Mouse (Mus musculus) midbrain, embryonic 13.5 days (tissue): ENCODE results near the gene Col19a1. TPM values are rescaled to one million over a fixed set of nuclear protein-coding genes. Genes with fewer than 3 reads are reported as not detected.

Experiments
- ATAC-seq: fragments of 200-750 bp; cut with Nextera tagmentation; 2 replicates; pipeline ENCODE4 v1.8.0; 2017; ENCODE audit warnings: mild to moderate bottlenecking, moderate TSS enrichment, moderate library complexity
- H3K27ac ChIP-seq: fragments of 300-500 bp; sonication (generic); 2 replicates; pipeline ENCODE4 v1.5.1; 2015; ENCODE audit warnings: inconsistent platforms, mild to moderate bottlenecking, moderate library complexity
- H3K27me3 ChIP-seq: fragments of 300-500 bp; sonication (generic); 2 replicates; pipeline ENCODE4 v1.6.1; 2015; ENCODE audit warnings: mild to moderate bottlenecking, inconsistent platforms
- H3K36me3 ChIP-seq: fragments of 300-500 bp; sonication (generic); 2 replicates; pipeline ENCODE4 v1.6.1; 2015; ENCODE audit warnings: mild to moderate bottlenecking, inconsistent platforms
- H3K4me1 ChIP-seq: fragments of 300-500 bp; sonication (generic); replicated peaks from 2 replicates; pipeline ENCODE4 v1.6.1; 2015; ENCODE audit warnings: inconsistent platforms
- H3K4me2 ChIP-seq: fragments of 300-500 bp; sonication (generic); replicated peaks from 2 replicates; pipeline ENCODE4 v1.6.1; 2015; ENCODE audit warnings: moderate library complexity, mild to moderate bottlenecking, inconsistent platforms
- H3K4me3 ChIP-seq: fragments of 300-500 bp; sonication (generic); replicated peaks from 2 replicates; pipeline ENCODE4 v1.5.1; 2015; ENCODE audit warnings: mild to moderate bottlenecking, inconsistent platforms
- H3K9ac ChIP-seq: fragments of 300-500 bp; sonication (generic); replicated peaks from 2 replicates; pipeline ENCODE4 v1.6.1; 2015; ENCODE audit warnings: mild to moderate bottlenecking, inconsistent platforms
- H3K9me3 ChIP-seq: fragments of 300-500 bp; sonication (generic); 2 replicates; pipeline ENCODE4 v1.6.1; 2016; ENCODE audit warnings: mild to moderate bottlenecking, inconsistent platforms
- WGBS: fragments of 180-500 bp; shearing (Covaris S2); methylation state at CpG from one replicate; pipeline ENCODE4 v1.1.7; 2015; 5-methylcytosine and 5-hydroxymethylcytosine counted together
- polyA plus RNA-seq: library from polyadenylated mRNA; unstranded; fragments of >200 nt; fragmentation: Nextera tagmentation; extraction: Ambion mirVana; gene quantifications from 2 replicates; pipeline ENCODE4 v1.2.1, GENCODE M21; 2015

Gene Col19a1
- polyA plus RNA-seq, 1 experiment from 2014 or later: 0.86 TPM

- 86% methylated on average over 7 of the region's 7 CpGs for WGBS
- Histone ChIP-seq H3K4me3 (no peak overlapping the region), H3K4me1 (no peaks in the 10 kb centered on the region), H3K9me3 (no peaks in the 10 kb centered on the region), H3K36me3 (no peaks in the 10 kb centered on the region), H3K4me2 (no peak overlapping the region), H3K27me3 (no peaks in the 10 kb centered on the region), H3K27ac (no peak overlapping the region), H3K9ac (no peak overlapping the region)
- no peak for ATAC-seq
Observed at GRCm38 (mm10) chr1:24294979-24295942, 292.0 kb downstream of the Col19a1 start.

DNA sequence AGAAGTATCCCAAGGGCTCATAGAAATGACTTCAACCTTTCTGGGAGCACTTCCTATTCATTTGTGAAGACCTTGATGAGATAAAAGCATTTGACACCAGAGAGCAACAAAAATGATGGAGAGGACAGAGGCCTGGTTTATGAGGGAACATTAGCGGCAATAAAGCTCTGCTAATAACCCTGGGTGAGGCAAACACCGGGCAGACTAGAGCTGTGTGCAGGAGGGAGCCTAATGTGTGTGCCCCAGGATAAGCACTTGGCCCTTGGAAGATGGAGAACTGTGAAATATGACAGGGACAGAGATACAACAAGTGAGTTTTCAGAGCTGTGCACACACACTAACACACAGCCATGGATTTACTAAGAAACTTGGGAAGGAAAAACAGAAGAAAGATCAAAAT lies 294.8 kb downstream of the Col19a1 start:
- 85% methylated on average over 2 of the region's 2 CpGs for WGBS
- Histone ChIP-seq H3K36me3 (no peaks in the 10 kb centered on the region), H3K9me3 (no peaks in the 10 kb centered on the region), H3K4me1 (no peaks in the 10 kb centered on the region), H3K27me3 (no peaks in the 10 kb centered on the region), H3K4me3 (no peak overlapping the region), H3K4me2 (no peak overlapping the region), H3K9ac (no peak overlapping the region), H3K27ac (no peak overlapping the region)
- no peak for ATAC-seq

DNA sequence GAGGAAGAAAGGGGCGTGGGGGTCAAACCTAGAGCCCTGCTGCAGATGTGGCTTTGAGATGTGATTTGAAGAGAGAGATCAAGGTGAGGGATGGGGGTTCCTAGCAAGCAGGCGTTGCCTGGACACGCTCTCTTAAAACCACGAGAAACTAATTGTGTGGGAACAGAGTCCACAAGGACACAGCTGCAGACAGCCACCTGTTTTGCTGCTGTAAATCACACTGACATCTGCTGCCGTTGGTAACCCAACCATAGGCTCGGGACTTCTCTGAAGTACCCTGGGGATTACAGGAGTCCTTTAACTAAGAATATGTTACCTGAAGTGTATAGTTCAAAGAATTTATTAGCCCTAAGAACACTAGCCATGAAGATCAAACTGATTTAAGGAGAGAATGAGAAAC lies 300.9 kb downstream of the Col19a1 start:
- Histone ChIP-seq H3K9ac (no peak overlapping the region), H3K27ac (no peak overlapping the region), H3K9me3 (no peaks in the 10 kb centered on the region), H3K4me2 (no peak overlapping the region), H3K27me3 (no peaks in the 10 kb centered on the region), H3K4me3 (no peak overlapping the region), H3K36me3 (no peaks in the 10 kb centered on the region), H3K4me1 (no peaks in the 10 kb centered on the region)
- ATAC-seq: no peak
- WGBS: 58% methylated on average over 6 of the region's 6 CpGs

- H3K4me1 ChIP-seq: peaks cover 3% of the 10 kb centered on the region; the same call in 1 of the 2 replicates
- WGBS: 6% methylated on average over 3 of the region's 3 CpGs
- no peak overlapping the region for H3K4me3 ChIP-seq
- ATAC-seq: no peak
- no peak overlapping the region for H3K4me2 ChIP-seq
- no peak overlapping the region for H3K9ac ChIP-seq
- H3K9me3 ChIP-seq: no peaks in the 10 kb centered on the region
- no peaks in the 10 kb centered on the region for H3K27me3 ChIP-seq
- H3K36me3 ChIP-seq: no peaks in the 10 kb centered on the region
- no peak overlapping the region for H3K27ac ChIP-seq
Observed at GRCm38 (mm10) chr1:24267022-24267421, 320.2 kb downstream of the Col19a1 start.

- Histone ChIP-seq H3K4me2 (no peak overlapping the region), H3K9me3 (no peaks in the 10 kb centered on the region), H3K9ac (no peak overlapping the region), H3K27me3 (no peaks in the 10 kb centered on the region), H3K27ac (no peak overlapping the region), H3K4me1 (no peaks in the 10 kb centered on the region), H3K36me3 (no peaks in the 10 kb centered on the region), H3K4me3 (no peak overlapping the region)
- no peak for ATAC-seq
Observed at GRCm38 (mm10) chr1:24261181-24261580, 326.1 kb downstream of the Col19a1 start.

DNA sequence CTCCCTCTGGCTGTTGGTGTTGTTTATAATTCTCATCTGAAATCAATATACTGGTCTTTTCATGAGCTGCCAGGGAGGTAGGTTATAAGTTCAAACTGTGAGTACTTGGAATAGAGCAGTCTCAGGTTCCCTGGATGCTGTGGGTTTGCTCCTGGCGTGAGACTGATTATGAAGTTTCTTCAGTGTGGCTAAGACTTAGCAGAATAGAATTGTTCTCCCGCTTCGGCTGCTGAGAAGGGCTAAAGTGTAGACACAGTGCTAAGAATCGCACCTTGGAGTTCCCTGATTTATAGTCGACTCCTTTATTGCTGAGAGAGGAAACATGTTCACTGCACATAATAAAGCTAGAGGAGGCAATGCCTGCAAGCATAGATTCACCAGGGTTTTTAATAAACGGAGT lies 327.9 kb downstream of the Col19a1 start:
- no peaks in the 10 kb centered on the region for H3K27me3 ChIP-seq
- H3K9ac ChIP-seq: no peak overlapping the region
- H3K4me1 ChIP-seq: no peaks in the 10 kb centered on the region
- H3K27ac ChIP-seq: no peak overlapping the region
- H3K36me3 ChIP-seq: no peaks in the 10 kb centered on the region
- H3K9me3 ChIP-seq: no peaks in the 10 kb centered on the region
- H3K4me3 ChIP-seq: no peak overlapping the region
- WGBS: 79% methylated on average over 6 of the region's 6 CpGs
- no peak for ATAC-seq
- H3K4me2 ChIP-seq: no peak overlapping the region

GRCm38 (mm10) chr1:24257961-24258360 lies 329.3 kb downstream of the Col19a1 start:
- no peak for ATAC-seq
- H3K27me3 ChIP-seq: no peaks in the 10 kb centered on the region
- 82% methylated on average over 5 of the region's 5 CpGs for WGBS
- no peak overlapping the region for H3K9ac ChIP-seq
- H3K4me1 ChIP-seq: no peaks in the 10 kb centered on the region
- H3K4me3 ChIP-seq: no peak overlapping the region
- no peaks in the 10 kb centered on the region for H3K36me3 ChIP-seq
- H3K27ac ChIP-seq: no peak overlapping the region
- H3K4me2 ChIP-seq: no peak overlapping the region
- no peaks in the 10 kb centered on the region for H3K9me3 ChIP-seq

GRCm38 (mm10) chr1:24249105-24249664 lies 338.1 kb downstream of the Col19a1 start:
- Histone ChIP-seq H3K9me3 (no peaks in the 10 kb centered on the region), H3K4me3 (no peak overlapping the region), H3K9ac (no peak overlapping the region), H3K36me3 (no peaks in the 10 kb centered on the region), H3K4me2 (no peak overlapping the region), H3K27ac (peak overlapping the region; percentile 25; the same call in 1 of the 2 replicates), H3K4me1 (peaks cover 10% of the 10 kb centered on the region), H3K27me3 (no peaks in the 10 kb centered on the region)
- ATAC-seq: peak; percentile 83
- WGBS: 52% methylated on average over 3 of the region's 3 CpGs

GRCm38 (mm10) chr1:24248294-24249104 lies 338.8 kb downstream of the Col19a1 start:
- Histone ChIP-seq H3K27me3 (no peaks in the 10 kb centered on the region), H3K4me2 (no peak overlapping the region), H3K27ac (peak overlapping the region; percentile 25; the same call in 1 of the 2 replicates), H3K36me3 (no peaks in the 10 kb centered on the region), H3K9me3 (no peaks in the 10 kb centered on the region), H3K4me1 (peaks cover 10% of the 10 kb centered on the region), H3K9ac (no peak overlapping the region), H3K4me3 (no peak overlapping the region)
- 73% methylated on average over 10 of the region's 10 CpGs for WGBS
- ATAC-seq: peak; percentile 84

DNA sequence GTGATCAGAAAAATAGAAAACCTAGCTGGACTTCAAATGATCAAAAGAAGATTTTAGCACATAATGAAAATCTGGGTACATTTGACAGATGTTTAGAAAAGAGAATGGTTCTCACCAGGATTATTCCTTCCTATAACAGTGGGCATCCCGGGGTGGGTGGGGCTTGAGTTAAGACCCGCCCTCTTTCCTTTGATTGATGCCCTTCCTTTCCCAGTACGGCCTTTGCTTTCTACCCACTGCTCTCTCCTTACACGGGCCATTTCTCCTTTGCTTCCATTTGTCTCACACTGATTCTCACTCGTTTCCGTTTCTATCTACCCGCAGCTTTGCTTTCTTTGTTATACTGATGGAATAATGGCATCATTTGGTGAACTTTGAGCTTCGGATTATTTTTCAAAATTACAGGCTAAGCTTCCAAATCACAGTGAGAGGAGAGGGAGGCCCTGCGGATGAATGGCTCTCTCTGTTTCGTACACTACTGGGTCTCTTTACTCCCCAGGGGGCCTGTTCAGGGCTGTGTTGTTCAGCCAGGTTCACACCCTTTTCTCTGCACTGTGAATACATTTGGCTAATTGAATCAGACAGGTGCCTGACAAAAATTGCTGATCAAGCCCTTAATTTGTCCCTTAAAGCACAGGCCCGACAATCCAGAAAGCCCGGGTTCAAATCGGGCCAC lies 341.4 kb downstream of the Col19a1 start:
- H3K9ac ChIP-seq: no peak overlapping the region
- no peaks in the 10 kb centered on the region for H3K27me3 ChIP-seq
- WGBS: 49% methylated on average over 13 of the region's 13 CpGs
- ATAC-seq: peak; percentile 61
- H3K36me3 ChIP-seq: no peaks in the 10 kb centered on the region
- H3K9me3 ChIP-seq: no peaks in the 10 kb centered on the region
- H3K4me1 ChIP-seq: peaks cover 10% of the 10 kb centered on the region
- no peak overlapping the region for H3K27ac ChIP-seq
- H3K4me2 ChIP-seq: no peak overlapping the region
- H3K4me3 ChIP-seq: no peak overlapping the region

DNA sequence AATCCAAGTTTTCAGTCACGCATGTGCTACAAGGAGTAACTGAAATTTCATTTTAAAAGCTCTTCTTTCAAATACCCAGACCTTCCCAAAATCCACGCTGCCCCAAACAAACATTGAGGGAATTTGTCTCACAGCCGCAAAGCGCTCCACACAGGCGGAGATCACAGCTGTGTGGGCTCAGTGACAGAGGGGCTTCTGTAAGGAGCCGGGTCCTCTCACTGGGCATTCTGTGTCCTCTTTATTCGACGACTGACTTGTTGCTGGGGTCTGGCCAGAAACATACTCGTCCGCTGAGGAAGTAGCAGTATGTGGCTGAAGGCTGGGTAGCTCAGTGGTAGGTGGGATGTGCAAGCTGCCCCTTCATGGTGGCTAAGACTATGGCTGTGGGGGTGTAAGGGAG lies 342.3 kb downstream of the Col19a1 start:
- peaks cover 10% of the 10 kb centered on the region for H3K4me1 ChIP-seq
- H3K27me3 ChIP-seq: no peaks in the 10 kb centered on the region
- H3K27ac ChIP-seq: no peak overlapping the region
- 83% methylated on average over 10 of the region's 10 CpGs for WGBS
- no peak for ATAC-seq
- no peak overlapping the region for H3K4me3 ChIP-seq
- H3K4me2 ChIP-seq: no peak overlapping the region
- no peak overlapping the region for H3K9ac ChIP-seq
- H3K36me3 ChIP-seq: no peaks in the 10 kb centered on the region
- no peaks in the 10 kb centered on the region for H3K9me3 ChIP-seq
